Mouse (Mus musculus): ENCODE measurements at regions not wholly inside any gene's neighbourhood (a gene's known extent, or its start where the extent isn't known, plus 50 kb on each side); places are given as distances from the start of the nearest gene placed in this dataset.

GRCm38 (mm10) chrX:112947521-112947920 is 237.8 kb downstream of the Chm start:
- TF ChIP-seq POLR2A (IDR thresholded peaks at IDR 0.05; ENCODE audit: borderline replicate concordance, extremely low read depth, insufficient read depth, insufficient read length, poor library complexity, severe bottlenecking) = no peak
- no peak for TF ChIP-seq CTCF (IDR thresholded peaks at IDR 0.05; ENCODE audit: borderline replicate concordance, extremely low read depth, insufficient read depth, insufficient read length)

Measured in brain, embryonic 14.5 days (tissue).